Mouse (Mus musculus) midbrain, embryonic 10.5 days (tissue): ENCODE measurements around the gene Palmd. TPM values are rescaled to one million over a fixed set of nuclear protein-coding genes. Genes with fewer than 3 reads are reported as not detected.

ENCODE experiments used
- DNase-seq: peaks from one replicate; pipeline ENCODE4 v3.0.0-alpha.2; 2017; ENCODE audit warnings: low spot score
- H3K27ac ChIP-seq: fragments of 300-500 bp; sonication (generic); replicated peaks from 2 replicates; pipeline ENCODE4 v1.5.1; 2016; ENCODE audit warnings: mild to moderate bottlenecking
- H3K27me3 ChIP-seq: fragments of 300-500 bp; sonication (generic); 2 replicates; pipeline ENCODE4 v1.6.1; 2016; ENCODE audit warnings: low read depth, mild to moderate bottlenecking; ENCODE audit not compliant: poor library complexity, severe bottlenecking
- H3K36me3 ChIP-seq: fragments of 300-500 bp; sonication (generic); 2 replicates; pipeline ENCODE4 v1.6.1; 2016; ENCODE audit warnings: mild to moderate bottlenecking, moderate library complexity
- H3K4me1 ChIP-seq: fragments of 300-500 bp; sonication (generic); 2 replicates; pipeline ENCODE4 v1.6.1; 2016
- H3K4me3 ChIP-seq: fragments of 300-500 bp; sonication (generic); 2 replicates; pipeline ENCODE4 v1.5.1; 2016; ENCODE audit warnings: mild to moderate bottlenecking, moderate library complexity
- H3K9me3 ChIP-seq: fragments of 300-500 bp; sonication (generic); replicated peaks from 2 replicates; pipeline ENCODE4 v1.6.1; 2016; ENCODE audit warnings: mild to moderate bottlenecking
- WGBS: fragments of 180-500 bp; shearing (Covaris S2); methylation state at CpG from one replicate; pipeline ENCODE4 v1.1.7; 2016; 5-methylcytosine and 5-hydroxymethylcytosine counted together
- polyA plus RNA-seq: library from polyadenylated mRNA; unstranded; fragments of >200 nt; fragmentation: Nextera tagmentation; extraction: Ambion mirVana; gene quantifications from 2 replicates; pipeline ENCODE4 v1.2.1, GENCODE M21; 2016

Palmd gene
- polyA plus RNA-seq, 1 experiment from 2014 or later: 1.2 TPM

DNA sequence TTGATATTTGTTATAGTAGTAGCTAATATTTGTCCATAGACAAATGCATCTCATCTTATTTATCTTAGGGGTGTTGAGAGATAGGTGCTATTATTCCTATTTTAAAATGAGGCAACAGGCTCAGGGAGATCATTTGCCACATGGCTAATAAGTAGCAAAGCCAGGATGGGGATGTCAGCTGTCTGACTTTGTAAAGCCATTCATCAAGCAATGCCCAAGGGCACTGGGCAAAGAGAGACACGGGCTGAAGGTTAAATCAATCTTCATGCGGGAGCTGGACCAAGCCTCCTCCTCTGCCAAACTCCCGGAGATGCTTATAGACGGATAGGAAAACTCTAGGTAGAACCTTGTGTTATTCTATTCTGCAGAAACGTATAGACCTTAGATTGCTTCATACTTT, 999 bp upstream of the Palmd start:
- WGBS: 83% methylated on average over 5 of the region's 5 CpGs
- H3K9me3 ChIP-seq: no peaks in the 10 kb centered on the region
- H3K4me1 ChIP-seq: peaks cover 18% of the 10 kb centered on the region
- no peaks in the 10 kb centered on the region for H3K27me3 ChIP-seq
- H3K36me3 ChIP-seq: no peaks in the 10 kb centered on the region
- no peak overlapping the region for H3K27ac ChIP-seq
- H3K4me3 ChIP-seq: no peak overlapping the region
- DNase-seq: no peak

DNA sequence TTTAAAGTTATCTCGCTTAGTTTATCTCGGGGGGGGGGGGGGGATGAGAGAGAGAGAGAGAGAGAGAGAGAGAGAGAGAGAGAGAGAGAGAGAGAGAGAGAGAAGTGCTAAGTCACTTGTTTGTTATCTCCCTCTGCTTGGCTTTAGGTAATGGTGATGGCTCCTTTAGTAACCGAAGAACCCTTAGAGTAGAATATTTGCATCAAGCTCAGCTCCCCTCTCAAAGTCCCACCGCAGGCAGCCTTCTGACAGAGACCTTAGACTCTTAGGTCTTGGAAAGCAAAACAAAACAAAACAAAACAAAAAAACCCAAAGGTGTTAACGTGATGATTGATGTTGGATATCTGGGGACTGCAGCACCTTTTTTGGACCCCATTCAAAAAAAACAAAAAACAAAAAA, 216 bp upstream of the Palmd start:
- Histone ChIP-seq H3K27ac (peak overlapping the region; percentile 56), H3K4me1 (peaks cover 18% of the 10 kb centered on the region), H3K27me3 (no peaks in the 10 kb centered on the region)

DNA sequence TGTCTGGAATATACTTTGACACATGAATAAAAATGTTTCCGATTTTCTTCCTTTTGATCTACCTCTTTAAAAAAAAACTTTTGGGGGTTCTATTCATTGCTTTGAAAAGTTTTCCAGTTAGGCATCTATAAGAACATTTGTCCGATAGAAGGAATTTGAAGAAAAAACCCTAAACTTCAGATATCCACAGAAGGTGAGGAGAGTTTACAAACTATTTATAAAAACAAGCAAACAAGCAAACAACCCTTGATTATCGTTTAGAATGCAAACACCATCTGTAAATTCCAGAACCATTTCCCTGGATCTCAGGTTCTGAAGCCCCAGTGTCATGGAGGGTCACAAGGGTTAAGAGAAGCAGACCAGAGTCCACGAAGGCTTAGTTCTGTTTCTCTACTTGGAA, 820 bp downstream of the Palmd start, which contains the start of gene 4930455H04Rik:
Gene 4930455H04Rik, plus strand, starts transcription at position 301 of the 400 bp plus-strand sequence.
- H3K27ac ChIP-seq: peak within 1 kb of the TSS; percentile 56
- H3K36me3 ChIP-seq: no peaks in the 10 kb centered on the region
- 79% methylated on average over 4 of the region's 4 CpGs for WGBS
- peak within 1 kb of the TSS; percentile 43 for H3K4me3 ChIP-seq
- peaks cover 18% of the 10 kb centered on the region for H3K4me1 ChIP-seq
- no peaks in the 10 kb centered on the region for H3K9me3 ChIP-seq
- DNase-seq: no peak
- H3K27me3 ChIP-seq: no peaks in the 10 kb centered on the region

More for the DNA sequence above, 216 bp upstream of the Palmd start:
- Histone ChIP-seq H3K4me3 (peak overlapping the region; percentile 43), H3K36me3 (no peaks in the 10 kb centered on the region), H3K9me3 (no peaks in the 10 kb centered on the region)
- no peak for DNase-seq
- 31% methylated on average over 5 of the region's 5 CpGs for WGBS

DNA sequence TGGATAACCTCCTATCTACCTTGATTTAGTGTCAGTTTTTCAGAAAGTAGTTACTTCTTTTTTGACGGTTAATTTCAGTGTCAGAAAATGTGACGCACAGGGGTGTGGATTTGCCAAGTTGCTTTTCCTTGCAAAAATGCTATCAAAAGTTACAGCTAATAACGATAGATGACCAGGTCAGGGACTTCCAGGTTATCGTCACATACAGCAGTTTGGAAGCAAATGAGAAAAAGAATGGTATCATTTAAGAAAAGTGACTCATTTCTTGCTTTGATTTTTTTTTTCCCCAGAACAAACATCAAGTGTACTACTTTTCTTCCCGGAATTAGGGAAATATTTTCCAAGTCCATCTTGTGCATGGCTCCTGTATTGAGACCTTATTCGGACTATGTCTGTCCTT, 1.4 kb downstream of the Palmd start:
- Histone ChIP-seq H3K4me3 (no peak overlapping the region), H3K27me3 (no peaks in the 10 kb centered on the region), H3K36me3 (no peaks in the 10 kb centered on the region), H3K9me3 (no peaks in the 10 kb centered on the region), H3K4me1 (peaks cover 18% of the 10 kb centered on the region), H3K27ac (no peak overlapping the region)
- 90% methylated on average over 6 of the region's 6 CpGs for WGBS
- no peak for DNase-seq

DNA sequence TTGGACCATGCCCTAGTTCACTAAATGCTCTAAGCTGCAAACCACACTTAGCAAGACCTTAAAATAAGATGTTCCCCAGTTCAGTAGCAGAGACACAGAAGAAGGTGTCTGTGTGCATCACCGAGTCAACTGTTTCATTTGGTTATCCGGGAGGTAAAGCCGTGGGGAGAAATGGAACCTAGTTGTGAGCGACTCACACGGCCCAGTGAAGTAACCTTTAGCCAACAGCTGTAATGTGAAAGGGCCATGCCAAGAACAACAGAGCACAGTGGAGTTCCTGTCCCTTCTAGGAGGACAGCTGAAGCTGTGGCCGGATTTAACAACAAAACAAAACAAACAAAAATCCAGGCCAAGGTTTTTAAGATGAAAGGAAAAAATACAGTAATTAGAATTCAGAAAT, 2.0 kb downstream of the Palmd start:
- peaks cover 19% of the 10 kb centered on the region for H3K4me1 ChIP-seq
- no peaks in the 10 kb centered on the region for H3K36me3 ChIP-seq
- H3K27me3 ChIP-seq: no peaks in the 10 kb centered on the region
- no peaks in the 10 kb centered on the region for H3K9me3 ChIP-seq
- DNase-seq: no peak
- no peak overlapping the region for H3K4me3 ChIP-seq
- H3K27ac ChIP-seq: no peak overlapping the region; the same call in 1 of the 2 replicates
- 67% methylated on average over 6 of the region's 6 CpGs for WGBS

DNA sequence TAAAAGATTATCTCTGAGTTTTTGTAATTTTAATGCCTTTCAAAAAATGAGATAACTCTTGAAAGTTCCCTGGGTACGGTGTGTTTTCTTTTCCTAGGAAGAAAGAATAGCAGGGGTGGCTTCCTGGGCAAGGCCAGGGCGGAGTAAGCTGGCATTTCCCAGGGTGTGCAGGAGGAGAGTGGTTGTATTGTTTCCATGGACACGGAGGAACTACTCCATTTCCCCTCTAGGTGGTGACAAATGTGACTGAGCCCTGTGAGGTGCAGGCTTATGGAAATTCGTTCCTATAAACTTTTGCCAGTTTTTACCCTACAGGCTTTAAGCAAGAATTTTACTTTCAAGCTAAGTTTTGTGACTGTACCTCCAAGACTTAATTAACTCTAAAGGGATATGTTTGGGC, 2.6 kb downstream of the Palmd start:
- DNase-seq: no peak
- H3K27me3 ChIP-seq: no peaks in the 10 kb centered on the region
- H3K4me1 ChIP-seq: peaks cover 24% of the 10 kb centered on the region
- no peak overlapping the region for H3K27ac ChIP-seq
- H3K4me3 ChIP-seq: no peak overlapping the region
- no peaks in the 10 kb centered on the region for H3K36me3 ChIP-seq
- whole genome bisulfite sequencing: 29% methylated on average over 4 of the region's 4 CpGs
- H3K9me3 ChIP-seq: no peaks in the 10 kb centered on the region

DNA sequence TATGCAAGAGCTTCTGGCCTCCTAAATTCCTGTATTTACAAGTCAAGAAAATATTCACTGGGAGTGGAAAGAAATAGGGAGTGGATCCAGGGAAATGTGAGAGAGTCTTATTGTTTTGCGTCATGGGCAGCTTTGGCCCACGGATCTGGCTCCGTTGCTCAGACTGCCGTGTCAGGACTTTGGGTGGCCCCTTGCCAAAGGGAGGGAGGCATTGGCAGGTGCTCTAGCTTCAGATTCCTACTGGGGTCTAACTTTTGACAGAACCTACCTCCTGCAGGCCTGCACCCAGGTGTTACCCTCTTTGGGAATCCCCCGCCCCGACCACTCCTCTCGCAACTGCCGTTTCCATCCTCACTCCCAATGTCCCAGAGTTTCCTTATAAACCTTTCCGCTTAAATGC, 4.4 kb downstream of the Palmd start:
- H3K9me3 ChIP-seq: no peaks in the 10 kb centered on the region
- peaks cover 24% of the 10 kb centered on the region for H3K4me1 ChIP-seq
- no peak for DNase-seq
- no peak overlapping the region for H3K4me3 ChIP-seq
- H3K27me3 ChIP-seq: no peaks in the 10 kb centered on the region
- no peak overlapping the region for H3K27ac ChIP-seq
- H3K36me3 ChIP-seq: no peaks in the 10 kb centered on the region
- 95% methylated on average over 9 of the region's 9 CpGs for WGBS

DNA sequence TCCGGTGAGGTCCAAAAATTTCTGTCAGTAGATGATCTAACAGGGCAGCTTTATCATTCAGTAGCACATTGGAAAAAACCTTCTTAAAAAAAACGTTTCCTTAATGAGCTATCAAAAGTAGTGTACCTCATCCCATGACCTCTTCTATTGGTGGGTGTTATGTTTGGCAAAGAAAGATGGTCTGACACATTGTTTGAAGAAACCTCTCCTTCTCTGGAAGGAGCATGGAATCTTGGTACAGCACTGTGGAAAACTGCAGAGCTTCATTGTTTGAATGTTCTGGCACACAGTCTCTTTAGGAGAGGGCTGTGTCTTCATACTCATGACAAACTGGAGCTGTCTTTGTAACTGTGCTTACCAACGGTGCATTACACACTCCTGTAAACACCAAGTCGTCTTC, 5.6 kb downstream of the Palmd start:
- WGBS: 78% methylated on average over 4 of the region's 4 CpGs
- DNase-seq: no peak
- H3K4me1 ChIP-seq: peaks cover 16% of the 10 kb centered on the region
- H3K9me3 ChIP-seq: no peaks in the 10 kb centered on the region
- no peak overlapping the region for H3K27ac ChIP-seq
- H3K4me3 ChIP-seq: no peak overlapping the region
- no peaks in the 10 kb centered on the region for H3K36me3 ChIP-seq
- no peaks in the 10 kb centered on the region for H3K27me3 ChIP-seq

DNA sequence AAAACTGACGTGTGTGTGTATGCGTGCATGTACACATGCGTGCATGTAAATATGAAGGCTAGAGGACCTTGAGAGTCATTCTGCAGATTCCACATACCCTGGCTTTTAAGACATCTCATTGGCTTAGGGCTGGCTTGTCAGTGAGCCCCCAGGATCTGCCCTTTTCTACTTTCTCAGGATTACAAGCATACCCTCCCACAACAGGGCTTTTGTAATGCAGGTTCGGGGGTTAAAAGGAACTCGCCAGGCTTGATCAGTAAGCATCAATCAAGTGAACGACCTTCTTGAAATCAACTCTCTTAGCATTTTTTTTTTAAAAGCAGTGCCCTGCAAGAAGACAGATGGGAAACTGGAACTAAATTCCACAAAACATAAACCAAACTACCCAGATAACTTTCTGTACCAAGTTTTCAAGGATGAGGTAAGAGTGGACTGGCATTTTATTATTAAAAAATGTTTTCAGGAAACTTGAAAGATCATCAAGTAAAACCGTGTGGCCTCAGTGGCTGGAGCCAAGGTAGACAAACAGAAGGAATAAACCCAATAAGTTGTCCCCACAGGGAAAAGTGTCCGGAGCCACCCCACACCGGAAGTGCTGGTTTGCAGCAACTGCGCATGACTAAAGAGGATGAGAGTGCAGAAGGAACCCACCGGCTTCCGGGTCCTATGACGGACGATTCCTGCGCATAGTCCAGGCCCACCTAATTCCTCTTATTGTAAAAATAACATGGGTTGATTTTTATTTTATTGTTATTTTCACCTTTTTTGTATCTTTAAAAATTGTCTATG, 7.2 kb downstream of the Palmd start:
- DNase-seq: no peak
- H3K27ac ChIP-seq: no peak overlapping the region
- no peaks in the 10 kb centered on the region for H3K27me3 ChIP-seq
- H3K4me3 ChIP-seq: no peak overlapping the region
- H3K4me1 ChIP-seq: peaks cover 10% of the 10 kb centered on the region
- 70% methylated on average over 15 of the region's 15 CpGs for whole genome bisulfite sequencing
- no peaks in the 10 kb centered on the region for H3K36me3 ChIP-seq
- no peaks in the 10 kb centered on the region for H3K9me3 ChIP-seq

DNA sequence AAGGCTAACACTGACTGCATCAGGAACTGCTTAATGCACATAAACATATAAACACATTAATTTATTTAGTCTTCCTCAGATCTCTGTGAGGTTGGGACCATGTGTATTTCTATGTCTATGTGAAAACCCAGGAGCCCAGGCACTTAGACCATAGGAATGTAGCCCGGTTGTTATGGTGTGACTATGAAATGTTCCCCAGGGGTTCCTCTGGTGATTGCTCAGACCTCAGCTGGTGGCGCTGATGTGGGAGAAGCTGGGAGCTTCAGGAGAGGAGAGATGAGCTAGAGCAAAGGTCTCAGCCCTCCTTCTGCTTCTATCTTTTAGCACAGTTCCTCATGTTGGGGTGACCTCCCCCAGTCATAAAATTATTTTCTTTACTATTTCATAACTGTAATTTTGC, 8.4 kb downstream of the Palmd start:
- no peaks in the 10 kb centered on the region for H3K9me3 ChIP-seq
- H3K4me3 ChIP-seq: no peak overlapping the region
- 77% methylated on average over 2 of the region's 2 CpGs for WGBS
- DNase-seq: no peak
- no peak overlapping the region for H3K27ac ChIP-seq
- H3K27me3 ChIP-seq: no peaks in the 10 kb centered on the region
- H3K4me1 ChIP-seq: peaks cover 7% of the 10 kb centered on the region; the same call in 1 of the 2 replicates
- no peaks in the 10 kb centered on the region for H3K36me3 ChIP-seq

DNA sequence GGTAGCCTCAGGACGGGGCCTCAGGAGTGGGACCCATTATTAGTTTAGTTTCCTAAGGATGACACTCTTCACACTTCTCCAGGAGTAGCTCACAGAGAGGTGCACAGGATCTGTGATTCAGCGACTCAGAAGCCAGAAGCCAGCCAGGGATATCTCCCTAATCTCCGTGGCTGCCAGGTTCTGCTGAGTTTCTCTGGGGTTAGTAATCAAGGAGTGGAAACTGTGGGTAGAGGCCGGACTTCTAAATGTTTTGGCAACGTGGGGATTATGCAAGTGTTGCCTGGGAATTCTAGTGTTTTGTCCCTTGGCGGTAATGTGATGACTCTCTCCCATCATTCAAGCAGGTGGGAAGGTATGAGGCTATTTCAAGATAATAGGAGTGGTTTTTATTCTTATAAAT, 13.7 kb downstream of the Palmd start:
- Histone ChIP-seq H3K27ac (no peak overlapping the region), H3K36me3 (no peaks in the 10 kb centered on the region), H3K27me3 (no peaks in the 10 kb centered on the region), H3K4me1 (no peaks in the 10 kb centered on the region), H3K9me3 (no peaks in the 10 kb centered on the region), H3K4me3 (no peak overlapping the region)
- no peak for DNase-seq
- 71% methylated on average over 6 of the region's 6 CpGs for WGBS

DNA sequence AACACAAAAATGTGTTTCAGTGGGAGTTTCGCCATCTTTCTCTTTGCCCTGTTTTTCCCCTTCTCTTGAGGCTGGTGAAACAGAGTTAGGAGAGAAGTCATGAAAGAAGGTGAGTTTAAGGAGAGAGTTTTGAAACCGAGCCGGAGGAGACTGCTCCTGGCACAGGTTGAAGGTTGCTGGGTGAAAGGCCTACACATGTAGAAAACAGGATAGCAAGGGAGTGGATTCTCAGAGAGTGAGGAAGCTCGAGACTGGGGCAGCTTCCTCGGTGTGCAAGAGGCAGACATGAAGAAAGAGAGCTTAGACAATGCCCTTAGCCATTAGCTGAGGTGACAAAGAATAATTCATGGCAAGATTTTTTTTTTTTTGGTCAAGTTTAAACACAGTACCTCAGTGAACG, 15.4 kb downstream of the Palmd start:
- no peaks in the 10 kb centered on the region for H3K4me1 ChIP-seq
- no peak overlapping the region for H3K4me3 ChIP-seq
- H3K36me3 ChIP-seq: no peaks in the 10 kb centered on the region
- WGBS: 89% methylated on average over 6 of the region's 6 CpGs
- H3K9me3 ChIP-seq: no peaks in the 10 kb centered on the region
- no peaks in the 10 kb centered on the region for H3K27me3 ChIP-seq
- DNase-seq: no peak
- no peak overlapping the region for H3K27ac ChIP-seq

DNA sequence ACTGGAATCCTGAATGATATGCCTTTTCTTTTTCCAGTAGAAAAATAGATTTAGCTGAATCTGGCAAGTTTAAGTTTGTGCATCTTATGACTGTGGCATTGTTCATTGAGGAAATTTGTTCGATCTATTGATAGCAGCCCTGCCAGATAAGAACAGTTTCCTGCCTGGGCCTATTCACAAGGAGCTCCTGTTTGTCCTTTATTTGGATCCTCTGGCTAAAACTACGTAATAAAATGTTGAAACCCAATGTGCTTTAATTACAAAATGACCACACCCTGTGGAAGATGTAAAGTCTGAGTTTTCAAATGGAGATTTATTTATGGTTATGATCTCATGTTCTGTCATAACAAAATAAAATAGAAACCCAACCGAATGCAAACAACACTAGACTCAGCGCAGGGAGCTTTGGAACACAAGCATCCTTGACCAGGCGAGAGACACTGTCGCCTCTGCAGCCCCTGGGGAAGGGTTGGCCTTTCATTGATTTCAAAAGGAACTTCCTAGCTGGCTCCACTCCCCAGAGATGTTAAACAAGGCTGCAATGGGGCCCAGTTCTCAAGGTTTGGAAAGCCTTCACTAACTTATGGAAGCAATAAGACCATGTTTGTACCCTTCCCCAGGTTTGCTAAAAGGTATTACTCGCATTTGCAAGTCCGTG, 16.4 kb downstream of the Palmd start:
- 87% methylated on average over 8 of the region's 8 CpGs for WGBS
- no peak overlapping the region for H3K4me3 ChIP-seq
- H3K36me3 ChIP-seq: no peaks in the 10 kb centered on the region
- H3K9me3 ChIP-seq: no peaks in the 10 kb centered on the region
- DNase-seq: no peak
- H3K27ac ChIP-seq: no peak overlapping the region
- H3K4me1 ChIP-seq: no peaks in the 10 kb centered on the region
- H3K27me3 ChIP-seq: no peaks in the 10 kb centered on the region
